Mouse (Mus musculus): ENCODE data around the gene Gba2. TPM values are rescaled to one million over a fixed set of nuclear protein-coding genes. Genes with fewer than 3 reads are reported as not detected.
A peak's percentile ranks its signal among the peaks of the same experiment; 100 is the strongest.

Gene Gba2
- polyA plus RNA-seq, 1 experiment from 2014 or later = 32.0 TPM

- Histone ChIP-seq H3K4me3 (replicated peaks) (no peak overlapping the region), H3K36me3 (peaks cover 49% of the 10 kb centered on the region), H3K9ac (replicated peaks) (no peak overlapping the region), H3K27ac (no peak overlapping the region), H3K27me3 (no peaks in the 10 kb centered on the region), H3K4me2 (no peak overlapping the region), H3K9me3 (no peaks in the 10 kb centered on the region), H3K4me1 (replicated peaks) (peaks cover 31% of the 10 kb centered on the region)
- WGBS = 88% methylated on average over 5 of the region's 5 CpGs
- ATAC-seq (ENCODE audit: insufficient number of reproducible peaks, insufficient read depth, low FRiP score, low TSS enrichment, low read depth) = no peak
Observed at GRCm38 (mm10) chr4:43580721-43581120, 2.0 kb upstream of the Gba2 start.

GRCm38 (mm10) chr4:43579731-43580130 lies 1.1 kb upstream of the Gba2 start:
- peak overlapping the region; percentile 79 for H3K9ac ChIP-seq (replicated peaks)
- H3K4me3 ChIP-seq (replicated peaks) = peak overlapping the region; percentile 69
- H3K27me3 ChIP-seq = no peaks in the 10 kb centered on the region
- no peak overlapping the region for H3K27ac ChIP-seq
- no peaks in the 10 kb centered on the region for H3K9me3 ChIP-seq
- H3K36me3 ChIP-seq = peaks cover 48% of the 10 kb centered on the region
- H3K4me2 ChIP-seq = peak overlapping the region; percentile 95
- peaks cover 36% of the 10 kb centered on the region for H3K4me1 ChIP-seq (replicated peaks)
- ATAC-seq (ENCODE audit: insufficient number of reproducible peaks, insufficient read depth, low FRiP score, low TSS enrichment, low read depth) = no peak
- WGBS = 89% methylated on average over 6 of the region's 6 CpGs

- Histone ChIP-seq H3K27ac (peak overlapping the region; percentile 90; the same call in 1 of the 2 replicates), H3K36me3 (peaks cover 46% of the 10 kb centered on the region)
- 2% methylated on average over 10 of the region's 10 CpGs for WGBS
Observed at GRCm38 (mm10) chr4:43579256-43579655, 583 bp upstream of the Gba2 start.

GRCm38 (mm10) chr4:43577237-43577881 lies 1.3 kb downstream of the Gba2 start:
- WGBS = 44% methylated on average over 8 of the region's 8 CpGs
- Histone ChIP-seq H3K4me1 (replicated peaks) (peaks cover 36% of the 10 kb centered on the region), H3K27me3 (no peaks in the 10 kb centered on the region), H3K9ac (replicated peaks) (peak overlapping the region; percentile 79), H3K4me3 (replicated peaks) (peak overlapping the region; percentile 69), H3K36me3 (peaks cover 46% of the 10 kb centered on the region), H3K4me2 (peak overlapping the region; percentile 95), H3K9me3 (no peaks in the 10 kb centered on the region), H3K27ac (no peak overlapping the region)
- ATAC-seq (ENCODE audit: insufficient number of reproducible peaks, insufficient read depth, low FRiP score, low TSS enrichment, low read depth) = no peak

More at GRCm38 (mm10) chr4:43579256-43579655, 583 bp upstream of the Gba2 start:
- H3K27me3 ChIP-seq = no peaks in the 10 kb centered on the region
- H3K4me2 ChIP-seq = peak overlapping the region; percentile 95
- peak overlapping the region; percentile 69 for H3K4me3 ChIP-seq (replicated peaks)
- H3K9ac ChIP-seq (replicated peaks) = peak overlapping the region; percentile 79
- no peaks in the 10 kb centered on the region for H3K9me3 ChIP-seq
- peaks cover 36% of the 10 kb centered on the region for H3K4me1 ChIP-seq (replicated peaks)
- ATAC-seq (ENCODE audit: insufficient number of reproducible peaks, insufficient read depth, low FRiP score, low TSS enrichment, low read depth) = no peak

- peaks cover 46% of the 10 kb centered on the region for H3K36me3 ChIP-seq
- H3K4me3 ChIP-seq (replicated peaks) = no peak overlapping the region
- H3K4me2 ChIP-seq = no peak overlapping the region
- H3K27ac ChIP-seq = no peak overlapping the region
- H3K9ac ChIP-seq (replicated peaks) = no peak overlapping the region
- no peaks in the 10 kb centered on the region for H3K9me3 ChIP-seq
- ATAC-seq (ENCODE audit: insufficient number of reproducible peaks, insufficient read depth, low FRiP score, low TSS enrichment, low read depth) = no peak
- 88% methylated on average over 2 of the region's 2 CpGs for WGBS
- peaks cover 36% of the 10 kb centered on the region for H3K4me1 ChIP-seq (replicated peaks)
- no peaks in the 10 kb centered on the region for H3K27me3 ChIP-seq
Observed at GRCm38 (mm10) chr4:43575356-43575755, 3.3 kb downstream of the Gba2 start.

GRCm38 (mm10) chr4:43573561-43573960 lies 5.1 kb downstream of the Gba2 start:
- H3K9ac ChIP-seq (replicated peaks) = no peak overlapping the region
- H3K4me1 ChIP-seq (replicated peaks) = peaks cover 27% of the 10 kb centered on the region
- no peaks in the 10 kb centered on the region for H3K9me3 ChIP-seq
- no peak for ATAC-seq (ENCODE audit: insufficient number of reproducible peaks, insufficient read depth, low FRiP score, low TSS enrichment, low read depth)
- WGBS = 86% methylated on average over 4 of the region's 4 CpGs
- no peak overlapping the region for H3K4me3 ChIP-seq (replicated peaks)
- H3K36me3 ChIP-seq = peaks cover 60% of the 10 kb centered on the region
- H3K4me2 ChIP-seq = no peak overlapping the region
- H3K27me3 ChIP-seq = no peaks in the 10 kb centered on the region
- no peak overlapping the region for H3K27ac ChIP-seq

GRCm38 (mm10) chr4:43571395-43572045 lies 7.2 kb downstream of the Gba2 start:
- Histone ChIP-seq H3K9ac (replicated peaks) (no peak overlapping the region), H3K4me3 (replicated peaks) (no peak overlapping the region), H3K4me2 (no peak overlapping the region), H3K36me3 (peaks cover 80% of the 10 kb centered on the region), H3K9me3 (no peaks in the 10 kb centered on the region), H3K27me3 (no peaks in the 10 kb centered on the region), H3K27ac (no peak overlapping the region), H3K4me1 (replicated peaks) (peaks cover 12% of the 10 kb centered on the region)
- 87% methylated on average over 6 of the region's 6 CpGs for WGBS
- ATAC-seq (ENCODE audit: insufficient number of reproducible peaks, insufficient read depth, low FRiP score, low TSS enrichment, low read depth) = no peak

- Histone ChIP-seq H3K4me2 (no peak overlapping the region), H3K4me3 (replicated peaks) (no peak overlapping the region), H3K9me3 (no peaks in the 10 kb centered on the region), H3K4me1 (replicated peaks) (peaks cover 8% of the 10 kb centered on the region), H3K27me3 (no peaks in the 10 kb centered on the region), H3K9ac (replicated peaks) (no peak overlapping the region), H3K36me3 (peaks cover 78% of the 10 kb centered on the region), H3K27ac (no peak overlapping the region)
- 96% methylated on average over 9 of the region's 9 CpGs for WGBS
- no peak for ATAC-seq (ENCODE audit: insufficient number of reproducible peaks, insufficient read depth, low FRiP score, low TSS enrichment, low read depth)
Observed at GRCm38 (mm10) chr4:43567140-43567539, 11.5 kb downstream of the Gba2 start.

GRCm38 (mm10) chr4:43564231-43564630 lies 14.4 kb downstream of the Gba2 start:
- H3K4me1 ChIP-seq (replicated peaks) = peaks cover 30% of the 10 kb centered on the region
- H3K9ac ChIP-seq (replicated peaks) = no peak overlapping the region
- H3K36me3 ChIP-seq = peaks cover 49% of the 10 kb centered on the region
- no peaks in the 10 kb centered on the region for H3K9me3 ChIP-seq
- H3K4me2 ChIP-seq = no peak overlapping the region
- ATAC-seq (ENCODE audit: insufficient number of reproducible peaks, insufficient read depth, low FRiP score, low TSS enrichment, low read depth) = no peak
- no peak overlapping the region for H3K27ac ChIP-seq
- no peaks in the 10 kb centered on the region for H3K27me3 ChIP-seq
- H3K4me3 ChIP-seq (replicated peaks) = no peak overlapping the region
- 73% methylated on average over 2 of the region's 2 CpGs for WGBS

GRCm38 (mm10) chr4:43563601-43563875 lies 15.1 kb downstream of the Gba2 start:
- peak overlapping the region; percentile 92 for H3K4me3 ChIP-seq (replicated peaks)
- H3K9ac ChIP-seq (replicated peaks) = peak overlapping the region; percentile 92; the same call in 1 of the 2 replicates
- H3K4me2 ChIP-seq = peak overlapping the region; percentile 86
- WGBS = 86% methylated on average over 4 of the region's 4 CpGs
- H3K27me3 ChIP-seq = no peaks in the 10 kb centered on the region
- peaks cover 37% of the 10 kb centered on the region for H3K4me1 ChIP-seq (replicated peaks)
- no peaks in the 10 kb centered on the region for H3K9me3 ChIP-seq
- peaks cover 42% of the 10 kb centered on the region for H3K36me3 ChIP-seq
- no peak overlapping the region for H3K27ac ChIP-seq
- ATAC-seq (ENCODE audit: insufficient number of reproducible peaks, insufficient read depth, low FRiP score, low TSS enrichment, low read depth) = no peak

- H3K9ac ChIP-seq (replicated peaks) = peak overlapping the region; percentile 92
- WGBS = 6% methylated on average over 22 of the region's 22 CpGs
- H3K4me2 ChIP-seq = peak overlapping the region; percentile 86
- H3K4me1 ChIP-seq (replicated peaks) = peaks cover 42% of the 10 kb centered on the region
- H3K27ac ChIP-seq = peak overlapping the region; percentile 98
- H3K36me3 ChIP-seq = peaks cover 37% of the 10 kb centered on the region
- H3K27me3 ChIP-seq = no peaks in the 10 kb centered on the region
- ATAC-seq (ENCODE audit: insufficient number of reproducible peaks, insufficient read depth, low FRiP score, low TSS enrichment, low read depth) = no peak
- peak overlapping the region; percentile 92 for H3K4me3 ChIP-seq (replicated peaks)
- H3K9me3 ChIP-seq = no peaks in the 10 kb centered on the region
Observed at GRCm38 (mm10) chr4:43562769-43563600, 15.7 kb downstream of the Gba2 start.
